Mouse (Mus musculus) cortical plate, adult 2 months (tissue): Measurements from ENCODE around the gene Spata17. TPM values are rescaled to one million over a fixed set of nuclear protein-coding genes. Genes with fewer than 3 reads are reported as not detected.

ENCODE experiments used
- H3K27ac ChIP-seq: fragments of 200-500 bp; 2 replicates; pipeline ENCODE4 v1.5.1; 2012; ENCODE audit warnings: low read length, control low read depth, inconsistent platforms; ENCODE audit not compliant: insufficient read depth
- H3K4me1 ChIP-seq: fragments of 200-500 bp; 2 replicates; pipeline ENCODE4 v1.6.1; 2011; ENCODE audit warnings: low read length; ENCODE audit not compliant: control insufficient read depth, insufficient read depth
- H3K4me3 ChIP-seq: fragments of 200-500 bp; 2 replicates; pipeline ENCODE4 v1.5.1; 2011; ENCODE audit warnings: mild to moderate bottlenecking, low read length, control low read depth; ENCODE audit not compliant: insufficient read depth
- CTCF ChIP-seq: fragments of 200-500 bp; IDR thresholded peaks from 2 replicates; pipeline ENCODE4 v1.5.1; 2011; ENCODE audit warnings: mild to moderate bottlenecking, control low read depth, low read length; ENCODE audit not compliant: insufficient read depth; ENCODE audit errors: extremely low read depth
- POLR2A ChIP-seq: fragments of 200-500 bp; IDR thresholded peaks from 2 replicates; pipeline ENCODE4 v1.6.1; 2011; ENCODE audit warnings: mild to moderate bottlenecking, low read length, control low read depth; ENCODE audit not compliant: insufficient read depth; ENCODE audit errors: extremely low read depth
- polyA plus RNA-seq: library from polyadenylated mRNA; depleted of rRNA; stranded (reverse); fragments of >200 nt; gene quantifications from 2 replicates; pipeline ENCODE4 v1.2.3, GENCODE M21; 2012

The Spata17 gene
- polyA plus RNA-seq, 1 experiment, result 0.71 TPM

- H3K4me3 ChIP-seq, result no peak overlapping the region
- H3K27ac ChIP-seq, result no peak overlapping the region
- TF ChIP-seq CTCF, result no peak
- no peaks in the 10 kb centered on the region for H3K4me1 ChIP-seq
These were observed 164.0 kb downstream of the Spata17 start for GRCm38 (mm10) chr1:187051296-187051695.

- no peak overlapping the region for H3K27ac ChIP-seq
- TF ChIP-seq CTCF (no peak), POLR2A (no peak)
These were observed 166.5 kb downstream of the Spata17 start for GRCm38 (mm10) chr1:187048681-187049288.

DNA sequence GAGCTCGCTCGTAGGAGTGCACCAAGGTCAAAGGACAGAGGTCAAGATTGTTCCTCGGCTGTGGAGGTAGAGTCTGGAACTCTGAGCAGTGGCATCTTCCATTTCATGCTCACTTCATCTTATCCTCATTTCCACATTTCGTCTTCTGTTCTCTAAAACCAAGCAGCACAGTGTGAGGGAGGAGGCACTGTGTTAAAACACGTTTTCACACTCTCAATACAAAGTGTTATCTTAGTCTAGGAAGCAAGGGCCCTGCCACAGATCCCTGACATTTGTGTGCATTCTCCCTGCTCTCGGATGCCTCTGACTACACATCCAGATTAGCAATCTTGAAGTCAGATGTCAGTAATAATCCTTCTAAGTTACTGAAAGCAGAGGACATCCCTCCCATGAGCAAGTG is 170.5 kb downstream of the Spata17 start:
- no peak overlapping the region for H3K4me3 ChIP-seq

More at GRCm38 (mm10) chr1:187048681-187049288, 166.5 kb downstream of the Spata17 start:
- peaks cover 2% of the 10 kb centered on the region for H3K4me1 ChIP-seq
- H3K4me3 ChIP-seq, result no peak overlapping the region

DNA sequence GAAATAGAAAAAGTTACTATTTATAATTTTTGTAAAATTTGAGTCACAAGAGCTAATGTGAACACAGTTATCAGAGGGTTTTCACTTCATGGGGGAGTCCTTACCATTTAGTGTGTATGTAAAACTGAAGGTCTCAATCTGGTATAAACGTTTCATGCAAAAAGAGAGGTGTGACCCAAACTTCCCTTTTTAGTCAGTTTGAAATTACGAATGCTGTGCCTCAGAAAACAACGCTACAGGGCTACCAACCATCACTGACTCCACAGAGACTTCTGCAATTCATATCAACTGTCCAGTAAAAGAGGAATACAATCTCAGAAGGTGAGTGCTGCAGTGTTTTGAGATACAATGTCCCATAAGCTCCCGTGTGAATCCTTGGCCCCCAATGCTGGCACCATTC is 175.5 kb downstream of the Spata17 start:
- Histone ChIP-seq H3K4me3 (no peak overlapping the region), H3K4me1 (peaks cover 2% of the 10 kb centered on the region), H3K27ac (no peak overlapping the region)
- TF ChIP-seq CTCF, result no peak
- no peak for TF ChIP-seq POLR2A

More for the DNA sequence above, 170.5 kb downstream of the Spata17 start:
- TF ChIP-seq CTCF (no peak), POLR2A (no peak)
- Histone ChIP-seq H3K27ac (no peak overlapping the region), H3K4me1 (peaks cover 2% of the 10 kb centered on the region)

- TF ChIP-seq POLR2A (no peak), CTCF (no peak)
- Histone ChIP-seq H3K4me1 (no peaks in the 10 kb centered on the region), H3K27ac (no peak overlapping the region), H3K4me3 (no peak overlapping the region)
These were observed 179.5 kb downstream of the Spata17 start for GRCm38 (mm10) chr1:187035785-187036184.

DNA sequence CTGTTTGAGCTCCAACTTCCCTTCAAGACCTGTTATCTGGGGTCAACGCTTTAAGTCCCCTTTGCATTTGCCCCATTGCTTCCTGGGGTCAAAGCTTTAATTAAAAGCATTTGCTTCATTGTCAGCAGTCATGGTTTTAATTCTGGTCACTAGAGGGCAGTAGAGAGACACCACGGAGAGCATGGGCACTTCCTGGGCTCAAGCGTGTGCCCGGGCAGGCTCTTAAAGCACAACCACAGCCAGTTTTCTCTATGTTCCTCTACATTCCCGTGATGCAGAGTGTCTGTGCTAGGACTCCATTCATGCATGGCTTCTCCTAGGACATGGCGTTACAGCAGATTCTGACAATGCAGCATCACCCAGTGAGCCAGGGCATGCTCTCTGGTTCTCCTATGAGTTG is 183.5 kb downstream of the Spata17 start:
- TF ChIP-seq CTCF (peak; percentile 74), POLR2A (no peak)
- no peak overlapping the region for H3K4me3 ChIP-seq
- H3K27ac ChIP-seq, result no peak overlapping the region
- no peaks in the 10 kb centered on the region for H3K4me1 ChIP-seq

GRCm38 (mm10) chr1:187028841-187029240 is 186.4 kb downstream of the Spata17 start:
- TF ChIP-seq CTCF, result no peak
- Histone ChIP-seq H3K4me1 (no peaks in the 10 kb centered on the region), H3K4me3 (no peak overlapping the region), H3K27ac (peak overlapping the region; percentile 49; the same call in 1 of the 2 replicates)

DNA sequence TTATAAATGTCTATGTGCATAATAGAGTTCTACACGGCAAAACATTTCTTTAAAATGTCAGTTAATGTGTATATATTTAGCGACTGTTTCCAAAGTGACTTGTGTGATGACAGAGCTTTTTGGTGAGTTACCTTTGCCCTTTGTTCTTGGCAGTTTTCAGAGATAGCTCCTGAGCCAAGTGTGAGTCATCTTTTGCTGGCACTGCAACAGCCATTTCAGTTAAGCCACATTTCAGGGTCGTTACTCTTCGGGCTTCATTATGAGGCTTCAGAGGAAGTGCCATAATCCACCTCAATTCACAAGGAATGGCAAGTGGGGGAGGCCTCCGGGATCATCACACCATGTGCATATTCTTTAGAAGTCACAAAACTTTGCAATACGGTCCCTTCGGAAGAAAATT is 195.3 kb downstream of the Spata17 start:
- no peak overlapping the region for H3K4me3 ChIP-seq
- no peaks in the 10 kb centered on the region for H3K4me1 ChIP-seq
- TF ChIP-seq POLR2A (no peak), CTCF (no peak)

DNA sequence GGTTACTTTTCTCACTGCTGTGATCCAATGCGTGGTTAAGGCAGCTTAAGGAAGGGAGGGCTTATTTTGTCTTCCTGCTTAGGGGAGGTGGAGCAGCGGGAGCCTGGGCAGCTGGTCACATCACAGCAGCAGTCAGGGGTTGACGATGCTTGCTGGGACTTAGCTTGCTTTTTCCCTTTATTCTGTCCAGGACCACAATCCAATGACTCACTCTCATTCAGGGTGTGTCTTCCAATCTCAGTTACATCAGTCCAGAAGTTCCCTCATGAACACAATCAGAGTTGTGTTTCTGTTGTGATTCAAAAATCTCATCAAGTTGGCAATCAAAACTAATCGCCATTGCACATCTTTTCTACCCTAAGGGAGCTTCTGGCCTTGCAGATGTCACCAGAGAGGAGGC is 199.1 kb downstream of the Spata17 start:
- H3K4me3 ChIP-seq, result no peak overlapping the region
- TF ChIP-seq CTCF (no peak), POLR2A (no peak)
- no peaks in the 10 kb centered on the region for H3K4me1 ChIP-seq
- no peak overlapping the region for H3K27ac ChIP-seq

More for the DNA sequence above, 195.3 kb downstream of the Spata17 start:
- no peak overlapping the region for H3K27ac ChIP-seq

GRCm38 (mm10) chr1:187015673-187016072 is 199.6 kb downstream of the Spata17 start:
- H3K27ac ChIP-seq, result no peak overlapping the region
- TF ChIP-seq POLR2A (no peak), CTCF (no peak)
- H3K4me1 ChIP-seq, result no peaks in the 10 kb centered on the region
- no peak overlapping the region for H3K4me3 ChIP-seq

DNA sequence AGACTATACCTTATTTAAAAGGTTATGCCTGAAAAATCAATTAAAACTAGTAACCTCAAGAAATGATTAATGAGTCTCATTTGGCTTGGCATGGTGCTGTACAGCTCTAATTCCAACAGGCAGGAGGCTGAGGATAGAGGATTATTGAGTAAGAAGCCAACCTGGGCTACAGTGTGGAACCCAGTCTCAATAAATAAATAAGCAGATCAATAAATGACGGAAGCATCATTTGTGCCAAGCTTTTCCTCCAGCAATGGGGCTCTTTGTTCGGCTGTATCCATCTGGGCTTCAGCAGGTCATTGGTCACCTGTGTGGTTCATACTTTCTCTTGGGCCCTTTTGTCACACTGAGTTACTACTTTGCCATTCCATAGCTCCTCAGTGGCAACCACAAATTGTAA is 201.1 kb downstream of the Spata17 start:
- TF ChIP-seq CTCF (no peak), POLR2A (no peak)
- H3K4me3 ChIP-seq, result no peak overlapping the region
- H3K4me1 ChIP-seq, result no peaks in the 10 kb centered on the region
- H3K27ac ChIP-seq, result no peak overlapping the region

DNA sequence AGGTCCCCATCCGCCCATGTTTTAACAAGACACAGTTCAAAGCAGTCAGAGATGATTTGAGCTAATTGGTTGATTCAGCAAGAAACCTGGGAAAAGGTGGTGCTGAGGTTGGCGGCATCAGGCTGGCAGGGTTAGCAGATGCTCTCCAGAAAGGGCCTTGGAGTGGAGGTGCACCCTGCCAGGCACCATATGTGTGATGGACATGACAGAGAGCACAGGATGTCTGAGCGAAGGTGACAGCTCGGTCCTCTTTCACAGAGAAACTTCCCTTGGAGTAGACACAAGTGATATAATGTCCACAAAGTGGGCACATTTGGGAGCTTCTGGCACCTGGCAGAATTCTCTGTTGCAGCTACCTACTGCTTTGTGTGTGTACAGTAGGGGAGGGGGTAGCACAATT is 203.7 kb downstream of the Spata17 start:
- Histone ChIP-seq H3K4me3 (no peak overlapping the region), H3K27ac (no peak overlapping the region), H3K4me1 (no peaks in the 10 kb centered on the region)
- TF ChIP-seq POLR2A (no peak), CTCF (no peak)
